Mouse (Mus musculus) right cerebral cortex, adult 18-20 months (tissue): ENCODE data around the gene Prdm10.

Source experiments
- DNase-seq: peaks from one replicate; pipeline ENCODE4 v3.0.0; 2022; ENCODE audit warnings: mixed read lengths

Prdm10 gene

DNA sequence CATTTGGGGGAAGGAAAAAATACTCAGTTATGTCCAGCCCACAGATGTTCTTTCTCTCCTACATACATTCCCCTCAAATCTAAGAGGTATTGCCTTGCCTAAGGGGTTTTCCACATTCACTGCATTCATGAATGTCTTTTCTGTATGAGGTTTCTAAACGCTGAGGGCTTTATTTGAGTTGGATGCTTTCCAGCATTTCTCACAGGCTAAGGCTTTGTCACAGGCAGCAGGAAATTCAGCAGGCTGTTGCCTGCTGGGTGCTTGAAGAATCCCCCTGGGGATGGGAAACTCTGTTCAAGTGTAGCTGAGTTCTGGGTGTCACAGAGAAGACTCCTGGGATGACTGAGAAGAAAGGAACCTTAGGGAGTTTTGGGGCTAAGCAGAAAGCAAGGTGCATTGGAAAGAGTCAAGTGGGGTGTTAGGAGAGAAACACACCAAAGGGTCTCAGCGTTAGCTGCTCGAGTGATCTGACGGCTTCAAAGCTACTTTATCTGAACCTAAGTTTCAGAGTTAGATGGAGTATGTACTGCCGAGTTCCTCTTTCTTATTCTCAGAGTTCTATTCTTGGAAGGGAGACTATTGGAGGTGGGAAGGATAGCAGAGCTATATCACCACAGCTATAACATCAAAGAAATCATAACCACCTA lies 14.2 kb upstream of the Prdm10 start:
- DNase-seq = no peak

DNA sequence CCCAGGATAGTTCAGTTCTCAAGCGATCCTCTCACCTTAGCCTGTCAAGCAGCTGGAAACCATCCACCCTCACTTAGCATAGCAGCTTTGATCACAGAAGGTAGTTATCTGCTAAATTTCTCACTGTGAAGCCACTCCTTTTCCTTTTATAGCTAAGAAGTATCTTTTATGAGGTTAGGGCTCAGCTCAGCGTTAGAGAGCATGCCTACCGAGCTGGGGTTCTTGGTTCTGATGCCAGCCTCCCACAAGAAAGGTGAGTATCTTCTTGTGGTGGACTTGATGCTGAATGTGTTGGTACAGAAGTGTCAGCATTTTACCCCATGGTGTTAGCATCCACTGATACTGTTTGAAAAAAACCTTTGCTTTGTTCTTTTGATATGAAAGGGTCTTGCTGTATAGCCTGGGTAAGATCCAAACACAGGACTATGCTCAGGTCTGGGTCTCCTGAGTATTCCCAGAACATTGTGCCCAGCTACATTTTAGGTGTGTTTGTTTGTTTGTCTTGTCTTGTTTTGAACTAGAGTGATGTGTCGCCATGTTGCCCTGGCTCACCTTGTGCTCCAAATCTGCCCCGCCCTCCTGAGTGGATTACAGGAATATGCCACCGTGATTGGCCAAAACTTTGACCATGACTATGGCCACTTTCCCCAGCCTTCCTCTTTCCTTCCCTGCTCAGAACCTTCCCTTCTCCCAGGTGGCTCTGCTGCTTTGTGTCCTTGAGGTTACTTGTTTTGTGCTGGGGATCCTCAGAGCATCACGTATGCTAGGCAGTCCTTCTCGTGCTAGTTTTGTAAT lies 8.9 kb upstream of the Prdm10 start:
- DNase-seq = no peak

DNA sequence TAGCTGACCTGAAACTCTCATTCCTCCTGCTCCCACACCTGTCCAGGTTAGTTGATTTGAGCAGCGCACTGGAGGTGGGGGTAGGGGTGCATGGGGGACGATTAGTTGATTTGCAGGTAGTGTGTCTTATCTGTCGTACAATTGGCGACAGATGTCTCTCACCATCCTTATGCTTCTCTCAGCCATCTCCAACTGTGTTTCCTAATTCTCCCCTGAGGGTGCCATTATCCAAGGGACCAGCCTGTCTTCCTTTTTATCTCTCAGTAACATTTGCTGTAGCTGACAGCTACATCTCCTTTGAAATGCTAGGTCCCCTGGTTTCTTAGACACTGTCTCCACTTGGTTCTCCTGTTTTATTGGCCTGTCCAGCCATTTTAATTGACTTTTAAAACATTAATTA lies 8.2 kb upstream of the Prdm10 start:
- no peak for DNase-seq

DNA sequence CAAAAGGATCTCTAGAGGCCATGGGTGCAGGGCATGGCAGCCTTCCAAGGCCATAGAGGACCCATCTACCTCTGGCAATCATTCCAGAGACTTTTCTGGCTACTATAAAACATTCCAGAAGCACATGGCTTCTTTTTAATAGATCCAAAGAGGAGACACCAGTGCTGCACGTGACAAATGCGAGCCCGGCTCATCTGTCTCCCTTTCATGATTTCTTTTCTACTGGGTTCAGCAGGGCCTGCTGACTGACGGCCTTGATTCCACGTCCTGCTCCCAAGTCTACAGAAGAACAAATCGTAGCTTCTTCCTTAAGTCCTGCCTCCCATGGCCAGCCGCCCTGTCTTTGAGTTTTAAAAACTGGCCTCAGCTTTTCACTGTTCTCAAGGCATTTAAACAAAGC lies 1.7 kb upstream of the Prdm10 start:
- DNase-seq = no peak

DNA sequence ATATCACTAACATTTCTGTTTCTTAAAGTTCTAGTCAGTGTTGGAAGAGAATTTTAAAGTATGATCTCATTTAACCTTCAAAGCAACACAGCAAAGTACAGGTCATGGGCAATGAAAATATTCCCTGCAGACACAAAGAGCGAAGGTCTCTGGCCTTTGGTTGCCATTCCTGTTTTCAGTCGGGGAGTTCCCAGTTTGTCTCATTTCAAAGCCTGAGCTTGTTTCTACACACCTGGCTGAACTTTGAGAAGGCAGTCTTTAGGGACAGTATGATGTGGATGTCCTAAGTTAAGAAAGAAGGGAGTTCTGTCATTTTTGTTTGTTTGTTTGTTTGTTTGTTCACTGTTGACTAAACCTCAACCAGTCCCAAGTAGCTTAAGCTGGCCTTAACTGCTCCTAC lies 1.0 kb upstream of the Prdm10 start:
- DNase-seq = no peak

DNA sequence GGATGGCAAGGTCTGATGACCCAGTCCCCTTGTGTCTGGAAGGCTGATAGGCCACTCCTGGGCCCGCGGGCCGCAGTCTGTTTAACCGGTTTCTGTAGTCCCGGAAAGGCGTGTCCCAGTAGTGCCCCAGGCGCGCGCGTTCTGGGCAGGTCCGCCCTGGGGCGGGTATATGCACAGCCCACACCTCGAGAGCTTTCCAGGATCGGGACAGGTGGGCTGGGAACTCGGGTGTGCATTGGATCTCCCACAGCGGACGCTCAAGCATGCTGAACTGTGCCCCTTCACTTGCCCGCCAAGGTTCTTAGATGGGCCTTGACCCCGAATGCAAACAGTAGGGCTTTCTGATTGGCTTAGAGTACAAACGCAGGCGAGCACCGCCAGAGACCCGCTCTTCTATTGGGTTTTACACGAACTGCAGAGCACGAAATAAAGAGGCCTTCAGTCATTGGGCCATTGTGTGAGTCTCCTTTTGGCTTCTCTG lies 413 bp upstream of the Prdm10 start:
- no peak for DNase-seq

DNA sequence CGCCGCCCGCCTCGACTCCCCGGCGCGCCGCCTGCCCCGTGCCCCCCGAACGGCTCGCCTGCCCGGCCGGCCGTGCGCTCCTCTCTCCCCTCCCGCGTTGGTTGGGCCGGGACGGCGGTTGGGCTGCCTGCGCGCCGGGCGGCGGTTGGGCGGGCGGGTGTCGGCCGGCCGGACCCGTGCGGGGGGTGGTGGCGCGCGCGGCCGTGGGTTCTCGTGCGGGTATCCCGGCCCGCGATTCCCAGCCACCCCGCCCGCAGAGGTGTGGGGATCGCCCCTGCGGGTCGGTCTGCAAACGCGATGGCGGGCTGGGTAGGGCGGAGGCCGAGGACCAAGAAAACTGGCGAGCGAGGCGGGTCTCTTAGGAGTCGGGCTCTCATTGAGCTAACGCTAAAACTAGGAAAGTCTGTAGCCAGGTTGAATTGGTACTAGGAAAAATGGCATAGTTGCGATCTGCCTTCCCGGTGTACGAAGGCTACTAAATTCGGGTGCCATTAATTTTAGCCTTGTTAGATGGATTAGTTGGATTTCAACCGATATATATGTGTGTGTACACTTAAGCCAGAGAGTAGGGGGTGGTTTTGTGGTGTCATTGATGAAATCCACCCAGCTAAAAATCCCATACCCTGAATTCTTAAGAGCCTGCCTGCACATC lies 799 bp downstream of the Prdm10 start:
- peak; percentile 79 for DNase-seq

DNA sequence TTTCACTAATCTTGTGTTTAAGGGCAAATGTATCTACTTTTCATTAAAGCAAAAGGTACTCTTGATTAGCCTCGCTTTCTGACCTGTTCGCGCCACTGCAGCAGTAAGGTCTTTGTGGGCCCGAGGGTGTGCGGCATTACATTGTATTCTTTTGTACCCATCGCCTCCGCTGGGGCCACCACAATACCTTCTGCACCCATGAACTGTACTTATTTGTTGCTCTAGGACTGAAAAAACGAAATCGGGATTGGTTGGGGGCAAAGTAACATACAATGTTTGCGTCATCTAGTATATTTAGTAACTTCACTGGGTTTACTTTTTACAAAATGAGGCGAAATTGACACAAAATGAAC lies 1.3 kb downstream of the Prdm10 start:
- no peak for DNase-seq

DNA sequence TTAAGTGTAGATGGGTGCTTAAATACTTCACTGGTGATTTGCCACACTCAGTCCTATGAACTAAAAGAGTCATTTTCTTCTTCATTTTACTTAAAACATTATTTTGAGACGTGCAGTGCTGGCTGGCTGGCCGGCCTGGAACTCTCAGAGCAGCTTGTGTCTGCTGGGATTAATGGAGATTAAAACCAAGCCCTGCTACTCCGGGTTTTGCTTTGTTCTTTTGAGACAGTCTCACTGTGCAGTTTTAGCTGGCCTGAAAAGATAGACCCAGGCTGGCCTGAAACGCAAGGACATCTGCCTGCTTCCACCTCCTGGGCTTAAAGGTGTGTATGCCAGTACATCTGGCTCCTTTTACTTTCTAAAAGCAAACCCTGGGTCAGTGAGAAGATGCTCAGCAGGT lies 2.2 kb downstream of the Prdm10 start:
- DNase-seq = no peak

DNA sequence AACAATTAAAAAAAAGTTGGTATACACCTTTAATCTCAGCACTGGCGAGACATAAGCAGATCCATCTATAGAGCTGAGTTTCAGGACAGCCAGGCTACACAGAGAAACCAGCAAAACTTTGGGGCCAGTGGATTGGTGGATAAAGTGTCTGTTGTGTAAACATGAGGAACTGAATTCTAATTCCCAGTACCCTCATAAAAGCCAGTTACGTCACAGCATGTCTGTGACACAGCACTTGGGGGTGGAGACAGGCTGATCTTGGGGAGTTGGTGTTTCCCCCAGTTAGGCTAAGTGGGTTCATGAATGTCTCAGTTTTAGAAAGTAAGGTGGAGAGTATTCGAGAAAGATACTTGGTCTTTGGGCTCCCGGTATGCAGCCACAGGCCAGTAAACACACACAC lies 2.7 kb downstream of the Prdm10 start:
- no peak for DNase-seq

DNA sequence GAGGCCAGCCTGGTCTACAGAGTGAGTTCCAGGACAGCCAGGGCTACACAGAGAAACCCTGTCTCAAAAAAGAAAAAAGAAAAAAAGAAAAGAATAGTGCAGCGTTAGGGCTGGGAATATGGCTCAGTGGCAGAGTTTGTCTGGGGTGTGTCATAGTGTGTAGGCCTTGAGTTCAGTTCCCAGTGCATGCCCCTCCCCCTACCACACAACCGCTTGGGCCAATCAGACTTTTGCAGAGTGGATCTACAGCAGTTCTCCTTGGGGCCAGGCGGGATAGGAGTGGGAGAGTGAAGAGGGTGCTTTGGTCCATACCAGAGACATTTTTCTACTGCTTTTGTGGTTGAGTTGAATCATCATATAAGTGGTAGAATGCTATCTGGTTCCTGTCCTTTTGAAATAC lies 3.6 kb downstream of the Prdm10 start:
- DNase-seq = no peak

DNA sequence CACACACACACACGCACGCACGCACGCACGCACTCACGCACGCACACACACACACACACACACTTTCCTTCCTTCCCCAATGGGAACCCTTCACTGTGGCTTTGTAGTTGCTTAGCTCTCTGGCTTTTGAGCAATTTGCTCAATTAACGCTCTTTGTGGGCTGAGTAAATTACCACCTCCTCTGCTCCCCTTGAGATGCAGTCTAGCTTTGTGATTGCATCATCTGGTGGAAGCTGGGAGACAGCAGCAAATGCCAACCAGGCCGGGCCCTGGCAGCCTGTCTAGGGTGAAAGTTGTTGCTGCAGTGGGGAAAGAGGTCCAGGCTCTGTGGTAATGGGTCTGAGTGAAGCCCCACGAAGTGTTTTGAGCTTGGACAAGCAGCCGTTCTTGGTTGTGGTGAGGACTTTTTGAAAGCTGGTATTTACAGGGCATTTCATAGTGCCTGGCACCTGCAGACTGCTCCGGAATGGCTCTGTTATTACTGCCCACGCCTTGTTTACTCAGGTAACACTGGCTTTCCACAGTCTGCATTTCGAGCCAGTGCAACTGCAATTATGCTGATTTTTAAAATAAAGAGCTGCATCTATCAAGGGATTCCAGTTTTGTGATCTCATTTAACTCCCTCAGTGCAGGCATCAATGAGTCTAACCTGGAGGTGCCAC lies 10.0 kb downstream of the Prdm10 start:
- peak; percentile 27 for DNase-seq

DNA sequence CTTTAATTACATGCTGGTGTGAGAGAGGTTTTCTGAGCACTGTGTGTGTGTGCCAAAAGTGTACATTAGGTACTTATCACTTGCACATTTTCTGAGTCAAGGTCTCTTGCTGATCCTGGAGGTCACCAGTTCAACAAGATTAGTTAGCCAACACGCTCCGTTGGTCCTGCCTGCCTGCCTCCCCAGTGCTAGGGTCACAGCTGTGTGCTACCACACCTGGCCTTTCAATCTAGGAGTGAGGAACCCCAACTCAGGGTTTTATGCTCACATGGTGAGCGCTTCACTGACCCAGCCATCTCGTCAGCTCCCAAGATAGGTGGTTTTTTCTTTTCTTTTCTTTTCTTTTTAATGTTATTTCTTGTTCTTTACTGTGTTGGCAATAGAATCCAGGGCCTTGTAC lies 11.6 kb downstream of the Prdm10 start:
- DNase-seq = no peak

DNA sequence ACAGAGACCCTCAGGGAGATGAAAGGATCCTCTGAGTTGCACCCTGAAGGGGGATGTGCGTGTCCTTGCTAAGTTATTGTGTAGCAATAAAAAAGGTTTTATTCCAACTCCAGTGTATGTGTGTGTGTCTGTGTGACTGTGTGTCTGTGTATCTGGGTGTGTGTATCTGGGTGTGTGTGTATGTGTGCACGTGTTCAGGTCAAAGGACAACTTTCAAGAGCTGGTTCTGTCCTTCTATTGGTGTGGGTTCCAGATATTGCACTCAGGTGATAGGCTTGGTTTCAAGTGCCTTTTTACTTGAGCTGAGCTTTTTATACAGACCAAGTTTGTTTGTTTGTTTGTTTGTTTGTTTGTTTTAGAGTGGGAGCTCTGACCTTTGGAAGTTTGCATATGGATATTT lies 12.9 kb downstream of the Prdm10 start:
- DNase-seq = no peak

DNA sequence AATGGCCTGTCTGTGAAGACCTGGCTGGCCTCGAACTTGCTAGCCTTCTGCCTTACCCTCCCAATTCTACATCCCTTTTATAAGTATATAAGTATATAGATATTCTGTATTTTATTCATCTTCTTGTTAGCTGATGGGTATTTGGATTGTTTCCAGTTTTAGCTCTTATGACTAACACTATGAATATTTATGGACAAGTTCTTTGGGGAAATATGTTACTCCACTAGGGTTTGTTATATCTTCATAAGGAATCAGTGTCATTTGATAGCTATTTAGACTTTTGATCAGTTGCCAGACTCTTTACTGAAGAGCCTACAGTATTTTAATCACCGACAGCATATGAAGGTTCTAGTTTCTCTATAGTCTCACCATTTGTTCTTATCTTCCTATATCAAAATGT lies 15.0 kb downstream of the Prdm10 start:
- DNase-seq = no peak

DNA sequence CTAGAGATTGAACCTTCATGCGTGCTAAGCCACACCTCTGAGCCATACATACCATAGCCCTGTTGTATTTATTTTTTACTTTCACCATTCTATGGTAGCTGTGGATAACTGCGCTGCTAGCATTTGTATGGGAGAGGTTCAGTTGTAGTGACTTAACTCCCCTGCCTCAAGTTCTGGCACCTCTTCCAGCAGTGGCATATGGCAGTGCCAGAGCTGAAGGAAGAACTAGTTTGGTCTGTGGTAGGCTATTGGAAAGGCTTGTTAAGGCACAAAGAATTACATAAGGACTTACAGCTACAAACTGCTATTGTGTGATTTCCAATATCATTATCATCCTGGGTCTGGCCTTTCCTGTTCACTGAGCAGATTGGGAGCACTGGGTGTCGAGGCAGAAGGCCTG lies 16.0 kb downstream of the Prdm10 start:
- peak; percentile 23 for DNase-seq

DNA sequence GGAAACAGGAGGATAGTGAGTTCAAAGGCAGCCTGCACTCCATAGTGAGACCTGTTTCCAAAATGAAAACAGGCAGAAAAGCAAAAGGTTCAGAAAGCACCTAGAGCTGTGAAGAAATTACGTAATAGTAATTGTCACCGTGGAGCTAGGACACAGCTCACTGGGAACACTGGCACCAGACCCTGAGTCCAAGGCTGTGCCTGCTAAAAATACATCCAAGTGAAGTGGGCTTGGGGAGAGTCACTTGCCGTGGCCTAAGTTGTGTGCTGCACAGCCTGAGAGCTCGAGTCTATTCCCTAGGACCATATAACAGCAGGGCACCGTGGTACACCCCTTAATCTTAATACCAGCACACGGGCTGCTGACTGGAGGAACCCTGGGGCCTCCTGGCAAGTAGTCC lies 18.4 kb downstream of the Prdm10 start:
- DNase-seq = no peak

DNA sequence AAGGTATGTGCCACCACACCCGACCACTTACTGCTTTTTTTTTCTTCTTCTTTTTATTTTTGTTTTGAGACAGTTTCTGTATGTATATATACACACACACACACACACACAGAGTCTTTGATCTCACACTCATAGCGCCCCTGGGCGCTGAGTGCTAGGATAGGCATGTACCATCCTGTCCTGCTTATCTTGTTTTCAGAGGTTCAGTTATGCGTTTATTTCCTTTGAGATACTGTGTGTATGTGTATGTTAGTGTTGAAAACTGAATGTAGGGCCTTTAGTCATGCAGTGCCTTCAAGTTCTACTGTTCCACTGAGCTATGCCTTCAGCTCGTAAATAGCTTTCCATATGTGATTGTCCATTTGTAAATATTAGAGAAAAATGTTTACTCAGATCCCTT lies 20.2 kb downstream of the Prdm10 start:
- no peak for DNase-seq

DNA sequence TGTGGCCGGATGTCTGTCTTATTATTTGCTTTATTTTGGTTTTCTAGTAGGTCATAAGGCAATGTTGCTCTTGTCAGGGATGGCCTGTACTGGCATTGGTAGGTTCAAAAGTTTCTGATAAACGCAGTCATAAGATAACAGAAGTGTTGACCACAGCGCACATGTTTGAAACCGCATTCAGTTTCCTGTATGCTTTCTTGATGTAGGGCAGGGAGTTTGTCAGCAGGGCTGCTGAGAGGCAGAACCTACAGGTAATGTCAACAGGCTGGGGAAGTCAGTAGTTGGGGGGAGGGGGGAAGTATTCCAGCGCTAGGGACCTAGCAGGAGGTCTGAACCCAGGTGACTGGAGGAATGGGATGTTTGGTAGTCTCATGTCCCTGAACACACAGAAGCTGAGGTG lies 20.8 kb downstream of the Prdm10 start:
- no peak for DNase-seq

DNA sequence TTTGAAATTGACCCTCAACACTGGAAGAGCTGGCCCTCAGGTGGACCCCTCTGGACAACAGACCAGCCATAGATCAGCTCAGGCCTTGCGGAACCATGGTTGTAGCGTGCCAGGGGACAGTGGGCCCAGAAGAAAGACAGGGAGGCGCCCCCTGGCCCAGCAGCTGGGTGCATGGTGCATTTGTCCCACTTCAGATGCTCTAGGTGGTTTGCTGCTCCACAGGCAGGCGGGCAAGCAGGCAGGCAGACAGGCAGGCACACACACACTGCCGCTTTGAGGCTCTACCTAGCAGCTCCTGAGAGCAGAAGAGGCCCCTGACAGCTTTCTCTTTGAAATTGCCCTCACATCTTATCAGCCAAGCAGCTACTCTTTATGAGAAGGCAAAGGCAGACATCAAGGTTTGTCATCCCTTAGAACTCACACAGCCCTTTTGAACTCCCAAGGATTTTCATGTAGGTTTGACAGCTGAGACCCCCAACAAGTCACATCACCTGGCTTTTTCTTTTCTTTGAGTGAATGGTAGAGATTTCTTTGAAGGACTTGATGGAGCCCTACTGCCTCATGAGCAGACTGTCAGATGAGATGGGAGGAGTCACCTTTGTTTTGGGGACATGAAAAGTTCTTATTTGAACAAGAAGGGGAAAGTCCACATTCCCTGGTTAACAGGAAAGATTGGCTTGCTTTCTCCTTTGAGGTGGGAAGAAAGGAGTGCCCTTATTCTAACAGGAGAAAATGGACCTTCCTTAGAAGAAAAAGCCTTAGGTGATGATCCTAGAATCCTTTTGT lies 21.4 kb downstream of the Prdm10 start:
- DNase-seq = no peak

DNA sequence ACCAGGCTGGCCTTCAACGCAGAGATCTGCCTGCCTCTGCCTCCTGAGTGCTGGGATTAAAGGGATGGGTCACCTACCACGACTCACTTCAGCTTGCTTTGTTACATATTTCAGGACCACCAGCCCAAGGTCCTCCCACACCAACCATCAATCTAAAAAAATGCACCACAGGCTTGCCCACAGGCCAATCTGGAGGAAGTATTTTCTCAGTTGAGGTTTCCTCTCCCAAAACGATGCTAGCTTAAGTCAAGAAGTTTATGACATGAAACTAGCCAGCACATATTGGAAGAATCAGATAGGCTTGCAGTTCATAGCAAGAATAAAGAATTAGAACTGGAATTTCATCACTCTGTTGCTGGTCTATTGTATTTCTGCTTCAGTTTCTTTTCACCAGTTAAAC lies 24.0 kb downstream of the Prdm10 start:
- no peak for DNase-seq

DNA sequence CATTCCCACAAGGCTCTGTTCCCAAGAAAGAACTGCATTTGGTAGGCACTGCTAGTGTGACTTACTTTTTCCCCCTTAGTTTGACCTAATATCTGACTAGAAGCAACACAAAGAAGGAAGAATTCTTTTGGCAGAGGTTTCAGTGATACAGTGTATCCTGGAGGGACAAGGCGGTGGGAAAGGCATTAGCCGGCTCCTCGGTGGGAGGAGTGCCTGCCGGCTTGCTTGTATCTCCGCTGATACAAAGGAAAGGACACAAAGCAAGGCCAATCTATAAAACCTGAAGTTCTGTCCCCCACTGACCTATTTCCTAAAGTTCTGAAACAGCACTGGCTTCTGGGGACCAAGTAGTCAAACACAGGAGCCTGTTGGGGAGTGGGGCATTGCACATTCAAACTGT lies 24.8 kb downstream of the Prdm10 start:
- no peak for DNase-seq

DNA sequence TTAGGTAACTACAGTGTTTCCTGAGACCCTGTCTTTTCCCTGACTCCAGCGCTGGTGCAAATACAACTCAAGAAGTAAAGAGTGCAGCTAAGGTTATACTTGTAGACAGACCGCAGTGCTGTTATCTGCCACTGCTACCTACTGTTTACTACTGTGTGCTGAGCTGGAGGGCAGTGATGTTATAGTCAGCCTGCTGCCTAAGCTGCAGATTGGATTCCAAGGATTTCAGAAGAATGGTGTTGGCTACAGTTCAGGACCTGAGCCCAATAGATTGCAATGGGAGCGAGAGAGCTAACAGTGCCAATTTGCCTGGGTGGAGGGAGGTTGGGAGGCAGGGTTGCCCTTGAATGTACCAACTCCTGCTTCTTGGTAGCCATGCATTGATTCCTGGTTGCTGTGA lies 25.5 kb downstream of the Prdm10 start:
- DNase-seq = no peak
